Mouse (Mus musculus) cerebellum, postnatal 4 days (tissue): ENCODE results near the gene Nccrp1.
"Not testable (repeated sequence)": the region's sequence is repeated elsewhere in the genome, so short reads cannot be mapped to it uniquely, and the experiment has no call there.

Experiments
- DNase-seq, 2 experiments: peaks; one replicate each; pipeline ENCODE4 v3.0.0; 2022; ENCODE audit warnings: low spot score in 2 of 2, mixed read lengths in 1 of 2

Gene Nccrp1

GRCm38 (mm10) chr7:28570291-28570981 is 23.4 kb upstream of the Nccrp1 start:
- DNase-seq: peak in 1 of 2 experiments; percentile 60

- DNase-seq: peak in 1 of 2 experiments; percentile 55
These were observed 21.2 kb upstream of the Nccrp1 start for GRCm38 (mm10) chr7:28568253-28568652.

- DNase-seq: no peak
These were observed 20.5 kb upstream of the Nccrp1 start for GRCm38 (mm10) chr7:28567539-28567938.

GRCm38 (mm10) chr7:28565407-28565806 is 18.4 kb upstream of the Nccrp1 start:
- DNase-seq: no peak

GRCm38 (mm10) chr7:28562951-28563350 is 15.9 kb upstream of the Nccrp1 start:
- no peak for DNase-seq

GRCm38 (mm10) chr7:28562371-28562770 is 15.3 kb upstream of the Nccrp1 start:
- DNase-seq: no peak

GRCm38 (mm10) chr7:28561967-28562366 is 14.9 kb upstream of the Nccrp1 start:
- DNase-seq: no peak

- DNase-seq: no peak
These were observed 13.8 kb upstream of the Nccrp1 start for GRCm38 (mm10) chr7:28560856-28561255.

GRCm38 (mm10) chr7:28558486-28558885 is 11.4 kb upstream of the Nccrp1 start:
- DNase-seq: no peak

GRCm38 (mm10) chr7:28557708-28558107 is 10.7 kb upstream of the Nccrp1 start:
- no peak for DNase-seq

- DNase-seq: no peak
These were observed 10.0 kb upstream of the Nccrp1 start for GRCm38 (mm10) chr7:28557069-28557468.

GRCm38 (mm10) chr7:28555939-28556535 is 9.0 kb upstream of the Nccrp1 start:
- no peak for DNase-seq

GRCm38 (mm10) chr7:28553076-28553475 is 6.0 kb upstream of the Nccrp1 start:
- no peak for DNase-seq

GRCm38 (mm10) chr7:28547628-28548027 is 574 bp upstream of the Nccrp1 start:
- DNase-seq: no peak

- DNase-seq: no peak
These were observed 405 bp downstream of the Nccrp1 start for GRCm38 (mm10) chr7:28546649-28547048.

GRCm38 (mm10) chr7:28545891-28546210 is 1.2 kb downstream of the Nccrp1 start:
- DNase-seq: no peak

- no peak for DNase-seq
These were observed 1.8 kb downstream of the Nccrp1 start for GRCm38 (mm10) chr7:28545048-28545890.

GRCm38 (mm10) chr7:28544051-28544601 is 2.9 kb downstream of the Nccrp1 start:
- no peak for DNase-seq

- no peak for DNase-seq
These were observed 6.5 kb downstream of the Nccrp1 start, which contains the start of gene Sycn for GRCm38 (mm10) chr7:28540526-28540925. Gene Sycn, plus strand, starts transcription at chr7:28540885.

GRCm38 (mm10) chr7:28538886-28539285 is 8.2 kb downstream of the Nccrp1 start:
- not testable (repeated sequence) for DNase-seq

- no peak for DNase-seq
These were observed 15.0 kb downstream of the Nccrp1 start for GRCm38 (mm10) chr7:28532005-28532404.
